10 mouse cellular contexts compared by ENCODE assay signal in the genomic region with DNA sequence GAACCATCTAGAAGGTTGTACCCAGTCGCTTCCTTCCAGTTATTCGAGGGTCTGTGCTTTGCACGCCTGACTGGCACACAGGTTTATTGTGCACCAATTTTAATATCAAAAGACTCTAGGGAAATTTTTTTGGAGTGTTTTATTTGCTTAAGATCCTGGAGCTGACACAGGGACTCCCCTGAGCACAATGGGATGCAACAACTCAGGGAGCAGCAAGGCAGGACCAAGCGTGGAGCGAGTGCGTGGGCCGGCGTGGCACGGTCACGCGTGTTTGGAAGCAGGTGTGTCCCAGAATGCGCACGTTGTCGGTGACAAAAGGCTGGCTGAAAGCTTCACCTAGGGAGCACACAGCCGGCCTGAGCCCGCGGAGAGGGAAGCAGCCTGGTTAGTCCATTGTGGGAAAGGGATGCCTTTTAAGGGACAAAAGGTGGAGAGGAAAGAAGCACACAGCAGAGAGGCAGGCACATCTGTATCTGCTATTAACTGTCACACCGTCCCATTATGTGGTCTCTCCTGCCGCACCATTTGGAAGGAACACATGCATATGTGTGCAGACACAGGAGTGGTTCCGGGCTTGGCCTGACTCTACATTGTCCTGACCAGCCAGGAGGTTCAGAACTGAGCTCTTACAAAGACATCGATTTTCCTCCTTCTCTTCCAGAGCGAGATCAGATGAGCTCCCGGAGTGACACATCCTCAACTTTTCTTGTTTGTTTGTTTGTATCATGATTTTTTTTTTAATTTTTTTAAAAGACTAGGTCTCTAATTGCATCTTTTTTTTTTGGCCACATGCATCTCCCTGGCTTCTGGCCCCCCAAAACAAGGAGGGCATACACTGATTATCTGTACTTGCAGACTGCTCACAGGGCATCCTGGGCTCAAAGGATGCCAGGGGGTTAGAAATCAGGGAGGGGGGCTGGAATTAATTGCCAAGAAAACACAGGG.
DNase-seq lines count a peak whose midpoint lies in the region; ATAC-seq and TF ChIP-seq lines count a peak whose summit lies in the region.
"Had no signal": no experiment of that assay in that cellular context is flagged by ENCODE, and none has a peak within 500 bp of the region (broad histone marks: within the 10 kb centered on the region; RNA-seq: fewer than 3 reads in every experiment).

No protein-coding gene starts in this region.

- H3K27me3 ChIP-seq in heart, embryonic 11.5 days (ENCODE audit: control insufficient read depth, insufficient read depth, low read length) = no peaks in the 10 kb centered on the region
- H3K27me3 ChIP-seq in forebrain, embryonic 13.5 days = no peaks in the 10 kb centered on the region
- no peaks in the 10 kb centered on the region for H3K27me3 ChIP-seq in limb, embryonic 14.5 days (ENCODE audit: control insufficient read depth, insufficient read depth, low read length)

- no peak overlapping the region for H3K4me2 ChIP-seq in heart, embryonic 11.5 days
- H3K4me2 ChIP-seq in forebrain, embryonic 13.5 days = peak overlapping the region; percentile 24; the same call in 1 of the 2 replicates
- 0 out of 2 replicates have a peak overlapping the region, but pooled peaks have one; percentile 20 for H3K4me2 ChIP-seq in limb, embryonic 14.5 days (replicated peaks; ENCODE audit: low read depth, low read length, severe bottlenecking)

- peaks cover 58% of the 10 kb centered on the region for H3K4me1 ChIP-seq in heart, embryonic 11.5 days (ENCODE audit: control insufficient read depth, insufficient read depth, low read length)
- peaks cover 76% of the 10 kb centered on the region for H3K4me1 ChIP-seq in forebrain, embryonic 13.5 days
- H3K4me1 ChIP-seq in limb, embryonic 14.5 days (ENCODE audit: control insufficient read depth, insufficient read depth, low read length) = peaks cover 75% of the 10 kb centered on the region

- no peak overlapping the region for H3K4me3 ChIP-seq in heart, embryonic 11.5 days (ENCODE audit: low read depth, low read length)
- no peak overlapping the region for H3K4me3 ChIP-seq in forebrain, embryonic 13.5 days
- H3K4me3 ChIP-seq in limb, embryonic 14.5 days (replicated peaks; ENCODE audit: low read length) = no peak overlapping the region

- 0 out of 2 replicates have a peak overlapping the region, but pooled peaks have one; percentile 15 for H3K27ac ChIP-seq in heart, embryonic 11.5 days (ENCODE audit: low read depth, low read length)
- H3K27ac ChIP-seq in forebrain, embryonic 13.5 days = peak overlapping the region; percentile 93
- peak overlapping the region; percentile 73 for H3K27ac ChIP-seq in limb, embryonic 14.5 days (replicated peaks; ENCODE audit: low read depth, low read length)

- H3K36me3 ChIP-seq in heart, embryonic 11.5 days (ENCODE audit: control insufficient read depth, insufficient read depth, low read length) = no peaks in the 10 kb centered on the region
- H3K36me3 ChIP-seq in forebrain, embryonic 13.5 days (ENCODE audit: poor library complexity, severe bottlenecking) = no peaks in the 10 kb centered on the region
- no peaks in the 10 kb centered on the region for H3K36me3 ChIP-seq in limb, embryonic 14.5 days (ENCODE audit: control insufficient read depth, insufficient read depth, low read length)

- intact Hi-C loops in heart, postnatal 14 days (cut with DNase I) = no loop called here

- H3K9me3 ChIP-seq in heart, embryonic 11.5 days (replicated peaks; ENCODE audit: control insufficient read depth, low read length) = no peaks in the 10 kb centered on the region
- H3K9me3 ChIP-seq in forebrain, embryonic 13.5 days (replicated peaks) = no peaks in the 10 kb centered on the region
- H3K9me3 ChIP-seq in limb, embryonic 14.5 days (ENCODE audit: control insufficient read depth, low read length) = no peaks in the 10 kb centered on the region

- no peak for DNase-seq in heart, postnatal 14 days
- DNase-seq in ES-CJ7 (ENCODE audit: low read depth, low spot score) = peak; percentile 14
- DNase-seq in limb, embryonic 14.5 days (ENCODE audit: low spot score) = no peak
- no peak for DNase-seq in spleen, postnatal 36 days (ENCODE audit: low spot score in 2 of 2)
- DNase-seq in layer of hippocampus, postnatal 25 days (ENCODE audit: extremely low spot score in 1 of 2, low spot score in 1 of 2) = no peak
- DNase-seq in thymus, adult 18-20 months = no peak
- DNase-seq: kidney, adult 11 months had no signal

- no peak for ATAC-seq in heart, embryonic 11.5 days (replicated peaks; ENCODE audit: insufficient number of reproducible peaks, low FRiP score, low TSS enrichment)
- ATAC-seq in forebrain, embryonic 13.5 days = no peak
- no peak for ATAC-seq in limb, embryonic 14.5 days (ENCODE audit: low FRiP score, low read depth)
- ATAC-seq: Patski had no signal

- WGBS in heart, embryonic 11.5 days (ENCODE audit: insufficient replicate concordance) = 48% methylated on average over 23 of the region's 23 CpGs
- 14% methylated on average over 23 of the region's 23 CpGs for WGBS in forebrain, embryonic 13.5 days
- 35% methylated on average over 23 of the region's 23 CpGs for WGBS in limb, embryonic 14.5 days

- no peak for TF ChIP-seq POLR2A in limb, embryonic 14.5 days (IDR thresholded peaks at IDR 0.05; ENCODE audit: borderline replicate concordance, extremely low read depth, insufficient read depth, insufficient read length)

- H3K9ac ChIP-seq in heart, embryonic 11.5 days (ENCODE audit: low read depth, low read length) = peak overlapping the region; percentile 28; the same call in 1 of the 2 replicates
- H3K9ac ChIP-seq in forebrain, embryonic 13.5 days = peak overlapping the region; percentile 37; the same call in 1 of the 2 replicates
- 0 out of 2 replicates have a peak overlapping the region, but pooled peaks have one; percentile 34 for H3K9ac ChIP-seq in limb, embryonic 14.5 days (ENCODE audit: low read depth, low read length, severe bottlenecking)

Comparison
In these comparisons a context has a peak if more than half of its experiments do, and no peak if none do; other contexts are left out.
1. H3K27ac ChIP-seq: peak in every context shown above with its lines; median percentile 93 in forebrain, embryonic 13.5 days; 73 in limb, embryonic 14.5 days; 15 in heart, embryonic 11.5 days.